Mouse (Mus musculus) midbrain, embryonic 13.5 days (tissue): ENCODE results near the gene Ephb1. TPM values are rescaled to one million over a fixed set of nuclear protein-coding genes. Genes with fewer than 3 reads are reported as not detected.

Experiments
- ATAC-seq: fragments of 200-750 bp; cut with Nextera tagmentation; 2 replicates; pipeline ENCODE4 v1.8.0; 2017; ENCODE audit warnings: mild to moderate bottlenecking, moderate TSS enrichment, moderate library complexity
- H3K27ac ChIP-seq: fragments of 300-500 bp; sonication (generic); 2 replicates; pipeline ENCODE4 v1.5.1; 2015; ENCODE audit warnings: inconsistent platforms, mild to moderate bottlenecking, moderate library complexity
- H3K27me3 ChIP-seq: fragments of 300-500 bp; sonication (generic); 2 replicates; pipeline ENCODE4 v1.6.1; 2015; ENCODE audit warnings: mild to moderate bottlenecking, inconsistent platforms
- H3K36me3 ChIP-seq: fragments of 300-500 bp; sonication (generic); 2 replicates; pipeline ENCODE4 v1.6.1; 2015; ENCODE audit warnings: mild to moderate bottlenecking, inconsistent platforms
- H3K4me1 ChIP-seq: fragments of 300-500 bp; sonication (generic); replicated peaks from 2 replicates; pipeline ENCODE4 v1.6.1; 2015; ENCODE audit warnings: inconsistent platforms
- H3K4me2 ChIP-seq: fragments of 300-500 bp; sonication (generic); replicated peaks from 2 replicates; pipeline ENCODE4 v1.6.1; 2015; ENCODE audit warnings: moderate library complexity, mild to moderate bottlenecking, inconsistent platforms
- H3K4me3 ChIP-seq: fragments of 300-500 bp; sonication (generic); replicated peaks from 2 replicates; pipeline ENCODE4 v1.5.1; 2015; ENCODE audit warnings: mild to moderate bottlenecking, inconsistent platforms
- H3K9ac ChIP-seq: fragments of 300-500 bp; sonication (generic); replicated peaks from 2 replicates; pipeline ENCODE4 v1.6.1; 2015; ENCODE audit warnings: mild to moderate bottlenecking, inconsistent platforms
- H3K9me3 ChIP-seq: fragments of 300-500 bp; sonication (generic); 2 replicates; pipeline ENCODE4 v1.6.1; 2016; ENCODE audit warnings: mild to moderate bottlenecking, inconsistent platforms
- WGBS: fragments of 180-500 bp; shearing (Covaris S2); methylation state at CpG from one replicate; pipeline ENCODE4 v1.1.7; 2015; 5-methylcytosine and 5-hydroxymethylcytosine counted together
- polyA plus RNA-seq: library from polyadenylated mRNA; unstranded; fragments of >200 nt; fragmentation: Nextera tagmentation; extraction: Ambion mirVana; gene quantifications from 2 replicates; pipeline ENCODE4 v1.2.1, GENCODE M21; 2015

Ephb1 gene
- polyA plus RNA-seq, 1 experiment from 2014 or later: 66.2 TPM

- H3K36me3 ChIP-seq: no peaks in the 10 kb centered on the region
- WGBS: 91% methylated on average over 2 of the region's 2 CpGs
Observed at GRCm38 (mm10) chr9:102367796-102368195, 13.3 kb upstream of the Ephb1 start.

GRCm38 (mm10) chr9:102365536-102365935 is 11.0 kb upstream of the Ephb1 start:
- Histone ChIP-seq H3K36me3 (no peaks in the 10 kb centered on the region), H3K4me1 (0 out of 2 replicates have a peak, but pooled peaks cover 2% of the 10 kb centered on the region), H3K4me2 (no peak overlapping the region), H3K9ac (no peak overlapping the region), H3K27me3 (no peaks in the 10 kb centered on the region), H3K4me3 (no peak overlapping the region), H3K27ac (no peak overlapping the region), H3K9me3 (peaks cover 6% of the 10 kb centered on the region; the same call in 1 of the 2 replicates)
- WGBS: 95% methylated on average over 2 of the region's 2 CpGs
- ATAC-seq: no peak

More at GRCm38 (mm10) chr9:102367796-102368195, 13.3 kb upstream of the Ephb1 start:
- H3K4me1 ChIP-seq: 0 out of 2 replicates have a peak, but pooled peaks cover 2% of the 10 kb centered on the region
- no peaks in the 10 kb centered on the region for H3K27me3 ChIP-seq
- no peak overlapping the region for H3K4me2 ChIP-seq
- H3K27ac ChIP-seq: no peak overlapping the region
- no peak overlapping the region for H3K9ac ChIP-seq
- ATAC-seq: no peak
- peaks cover 6% of the 10 kb centered on the region; the same call in 1 of the 2 replicates for H3K9me3 ChIP-seq
- no peak overlapping the region for H3K4me3 ChIP-seq

- H3K4me1 ChIP-seq: no peaks in the 10 kb centered on the region
- no peak overlapping the region for H3K4me3 ChIP-seq
- peaks cover 31% of the 10 kb centered on the region for H3K27me3 ChIP-seq
- H3K27ac ChIP-seq: no peak overlapping the region
- 95% methylated on average over 6 of the region's 6 CpGs for WGBS
- no peak for ATAC-seq
- H3K9ac ChIP-seq: no peak overlapping the region
- H3K36me3 ChIP-seq: no peaks in the 10 kb centered on the region
- peaks cover 6% of the 10 kb centered on the region; the same call in 1 of the 2 replicates for H3K9me3 ChIP-seq
- no peak overlapping the region for H3K4me2 ChIP-seq
Observed at GRCm38 (mm10) chr9:102359311-102359710, 4.8 kb upstream of the Ephb1 start.

- ATAC-seq: no peak
- H3K4me1 ChIP-seq: no peaks in the 10 kb centered on the region
- H3K4me2 ChIP-seq: no peak overlapping the region
- H3K27me3 ChIP-seq: peaks cover 31% of the 10 kb centered on the region
- H3K27ac ChIP-seq: no peak overlapping the region
- H3K4me3 ChIP-seq: no peak overlapping the region
- no peak overlapping the region for H3K9ac ChIP-seq
- no peaks in the 10 kb centered on the region for H3K36me3 ChIP-seq
- WGBS: 92% methylated on average over 3 of the region's 3 CpGs
- peaks cover 6% of the 10 kb centered on the region; the same call in 1 of the 2 replicates for H3K9me3 ChIP-seq
Observed at GRCm38 (mm10) chr9:102358711-102359110, 4.2 kb upstream of the Ephb1 start.

- no peak overlapping the region for H3K4me3 ChIP-seq
- no peak overlapping the region for H3K27ac ChIP-seq
- no peak overlapping the region for H3K4me2 ChIP-seq
- no peaks in the 10 kb centered on the region for H3K9me3 ChIP-seq
- no peak for ATAC-seq
- H3K4me1 ChIP-seq: peaks cover 4% of the 10 kb centered on the region; the same call in 1 of the 2 replicates
- H3K9ac ChIP-seq: no peak overlapping the region
- H3K36me3 ChIP-seq: no peaks in the 10 kb centered on the region
- H3K27me3 ChIP-seq: peaks cover 31% of the 10 kb centered on the region
- 93% methylated on average over 6 of the region's 6 CpGs for WGBS
Observed at GRCm38 (mm10) chr9:102358011-102358410, 3.5 kb upstream of the Ephb1 start.

- Histone ChIP-seq H3K27ac (no peak overlapping the region), H3K36me3 (no peaks in the 10 kb centered on the region), H3K9ac (no peak overlapping the region), H3K9me3 (no peaks in the 10 kb centered on the region), H3K4me2 (no peak overlapping the region), H3K27me3 (peaks cover 35% of the 10 kb centered on the region), H3K4me3 (no peak overlapping the region), H3K4me1 (peaks cover 17% of the 10 kb centered on the region)
- no peak for ATAC-seq
- 67% methylated on average over 10 of the region's 10 CpGs for WGBS
Observed at GRCm38 (mm10) chr9:102356516-102356915, 2.0 kb upstream of the Ephb1 start.

- H3K27ac ChIP-seq: no peak overlapping the region
- H3K9ac ChIP-seq: 0 out of 2 replicates have a peak overlapping the region, but pooled peaks have one; percentile 16
- no peak overlapping the region for H3K4me3 ChIP-seq
- peaks cover 37% of the 10 kb centered on the region for H3K27me3 ChIP-seq
- ATAC-seq: no peak
- no peaks in the 10 kb centered on the region for H3K36me3 ChIP-seq
- H3K4me2 ChIP-seq: no peak overlapping the region
- WGBS: 50% methylated on average over 3 of the region's 3 CpGs
- H3K4me1 ChIP-seq: peaks cover 25% of the 10 kb centered on the region
- H3K9me3 ChIP-seq: no peaks in the 10 kb centered on the region
Observed at GRCm38 (mm10) chr9:102355726-102356125, 1.2 kb upstream of the Ephb1 start.

- peak overlapping the region; percentile 76 for H3K4me3 ChIP-seq
- no peaks in the 10 kb centered on the region for H3K36me3 ChIP-seq
- peak overlapping the region; percentile 81 for H3K4me2 ChIP-seq
- no peaks in the 10 kb centered on the region for H3K9me3 ChIP-seq
- under 1% methylated on average over 69 of the region's 70 CpGs for WGBS
- H3K4me1 ChIP-seq: peaks cover 40% of the 10 kb centered on the region
- H3K9ac ChIP-seq: peak overlapping the region; percentile 98
- H3K27me3 ChIP-seq: peaks cover 47% of the 10 kb centered on the region
- peak; percentile 56 for ATAC-seq
- peak overlapping the region; percentile 87 for H3K27ac ChIP-seq
Observed at GRCm38 (mm10) chr9:102353636-102354491, 629 bp downstream of the Ephb1 start.

- H3K9ac ChIP-seq: peak overlapping the region; percentile 98
- H3K9me3 ChIP-seq: no peaks in the 10 kb centered on the region
- peaks cover 47% of the 10 kb centered on the region for H3K4me1 ChIP-seq
- H3K36me3 ChIP-seq: no peaks in the 10 kb centered on the region
- peak overlapping the region; percentile 81 for H3K4me2 ChIP-seq
- H3K4me3 ChIP-seq: peak overlapping the region; percentile 76
- no peak for ATAC-seq
- WGBS: under 1% methylated on average over 35 of the region's 38 CpGs
- peaks cover 52% of the 10 kb centered on the region for H3K27me3 ChIP-seq
- peak overlapping the region; percentile 87 for H3K27ac ChIP-seq
Observed at GRCm38 (mm10) chr9:102353056-102353635, 1.3 kb downstream of the Ephb1 start.

GRCm38 (mm10) chr9:102352186-102353055 is 2.1 kb downstream of the Ephb1 start:
- no peak for ATAC-seq
- peaks cover 49% of the 10 kb centered on the region for H3K27me3 ChIP-seq
- under 1% methylated on average over 30 of the region's 30 CpGs for WGBS
- peak overlapping the region; percentile 76 for H3K4me3 ChIP-seq
- H3K4me2 ChIP-seq: peak overlapping the region; percentile 81
- H3K9me3 ChIP-seq: no peaks in the 10 kb centered on the region
- H3K36me3 ChIP-seq: no peaks in the 10 kb centered on the region
- H3K27ac ChIP-seq: peak overlapping the region; percentile 87
- H3K9ac ChIP-seq: peak overlapping the region; percentile 98
- H3K4me1 ChIP-seq: peaks cover 55% of the 10 kb centered on the region

GRCm38 (mm10) chr9:102351721-102352120 is 2.8 kb downstream of the Ephb1 start:
- Histone ChIP-seq H3K9ac (peak overlapping the region; percentile 98), H3K27ac (peak overlapping the region; percentile 87), H3K4me1 (peaks cover 62% of the 10 kb centered on the region), H3K4me3 (peak overlapping the region; percentile 76), H3K9me3 (no peaks in the 10 kb centered on the region), H3K27me3 (peaks cover 45% of the 10 kb centered on the region), H3K4me2 (peak overlapping the region; percentile 81), H3K36me3 (no peaks in the 10 kb centered on the region)
- no peak for ATAC-seq
- WGBS: 5% methylated on average over 10 of the region's 10 CpGs
